Mouse (Mus musculus) lung, postnatal 4 days (tissue): Measurements from ENCODE around the gene Hoxb8.

ENCODE experiments used
- DNase-seq, 2 experiments: peaks; one replicate each; pipeline ENCODE4 v3.0.0; 2021

Hoxb8 gene

GRCm38 (mm10) chr11:96268031-96268745 lies 13.5 kb upstream of the Hoxb8 start:
- DNase-seq: peak in 1 of 2 experiments; percentile 11

GRCm38 (mm10) chr11:96269869-96270268 lies 11.8 kb upstream of the Hoxb8 start:
- DNase-seq: peak in 1 of 2 experiments; percentile 50

- DNase-seq: no peak
Observed at GRCm38 (mm10) chr11:96270996-96271540, 10.6 kb upstream of the Hoxb8 start, which contains the start of gene Hoxb9. Gene Hoxb9 (plus strand): TSS chr11:96271457.

GRCm38 (mm10) chr11:96271541-96272011 lies 10.1 kb upstream of the Hoxb8 start:
- DNase-seq: peak in 1 of 2 experiments; percentile 41

- no peak for DNase-seq
Observed at GRCm38 (mm10) chr11:96272024-96272921, 9.4 kb upstream of the Hoxb8 start.

GRCm38 (mm10) chr11:96274428-96274827 lies 7.3 kb upstream of the Hoxb8 start:
- no peak for DNase-seq

GRCm38 (mm10) chr11:96275896-96276295 lies 5.8 kb upstream of the Hoxb8 start:
- DNase-seq: no peak

- no peak for DNase-seq
Observed at GRCm38 (mm10) chr11:96277151-96278044, 4.3 kb upstream of the Hoxb8 start.

GRCm38 (mm10) chr11:96278324-96278723 lies 3.4 kb upstream of the Hoxb8 start:
- DNase-seq: no peak

GRCm38 (mm10) chr11:96278773-96279172 lies 2.9 kb upstream of the Hoxb8 start:
- DNase-seq: peak; percentile 85 to 89

- no peak for DNase-seq
Observed at GRCm38 (mm10) chr11:96279421-96280233, 2.1 kb upstream of the Hoxb8 start.

GRCm38 (mm10) chr11:96280399-96281378 lies 1.0 kb upstream of the Hoxb8 start:
- DNase-seq: no peak

- no peak for DNase-seq
Observed at GRCm38 (mm10) chr11:96281396-96281795, 309 bp upstream of the Hoxb8 start.

GRCm38 (mm10) chr11:96282795-96283430 lies 1.2 kb downstream of the Hoxb8 start:
- DNase-seq: no peak

- peak; percentile 64 to 82 for DNase-seq
Observed at GRCm38 (mm10) chr11:96284041-96284749, 2.5 kb downstream of the Hoxb8 start.

GRCm38 (mm10) chr11:96284774-96285734 lies 3.3 kb downstream of the Hoxb8 start:
- DNase-seq: peak in 1 of 2 experiments; percentile 49
